Mouse (Mus musculus) limb, embryonic 11.5 days (tissue): Measurements from ENCODE around the gene Cideb. TPM values are rescaled to one million over a fixed set of nuclear protein-coding genes. Genes with fewer than 3 reads are reported as not detected.

Experiments used
- ATAC-seq: fragments of 200-750 bp; cut with Nextera tagmentation; 2 replicates; pipeline ENCODE4 v1.8.0; 2017; ENCODE audit warnings: low read depth; ENCODE audit not compliant: insufficient number of reproducible peaks, low FRiP score, low TSS enrichment
- DNase-seq: peaks from one replicate; pipeline ENCODE4 v3.0.0-alpha.2; 2015; ENCODE audit warnings: low spot score
- H3K27ac ChIP-seq: fragments of 300-500 bp; sonication (generic); replicated peaks from 2 replicates; pipeline ENCODE4 v1.5.1; 2014; ENCODE audit warnings: low read depth, mild to moderate bottlenecking, low read length
- H3K27me3 ChIP-seq: fragments of 300-500 bp; sonication (generic); 2 replicates; pipeline ENCODE4 v1.6.1; 2014; ENCODE audit warnings: mild to moderate bottlenecking, low read length, mixed read lengths; ENCODE audit not compliant: control insufficient read depth, insufficient read depth
- H3K36me3 ChIP-seq: fragments of 300-500 bp; sonication (generic); 2 replicates; pipeline ENCODE4 v1.6.1; 2014; ENCODE audit warnings: mild to moderate bottlenecking, low read length, moderate library complexity, mixed read lengths; ENCODE audit not compliant: control insufficient read depth, insufficient read depth
- H3K4me1 ChIP-seq: fragments of 300-500 bp; sonication (generic); 2 replicates; pipeline ENCODE4 v1.6.1; 2014; ENCODE audit warnings: low read length, mixed read lengths; ENCODE audit not compliant: control insufficient read depth, insufficient read depth
- H3K4me2 ChIP-seq: fragments of 300-500 bp; sonication (generic); 2 replicates; pipeline ENCODE4 v1.6.1; 2014; ENCODE audit warnings: low read depth, mild to moderate bottlenecking, moderate library complexity; ENCODE audit not compliant: severe bottlenecking
- H3K4me3 ChIP-seq: fragments of 300-500 bp; sonication (generic); 2 replicates; pipeline ENCODE4 v1.5.1; 2014; ENCODE audit warnings: low read depth, low read length
- H3K9ac ChIP-seq: fragments of 300-500 bp; sonication (generic); 2 replicates; pipeline ENCODE4 v1.6.1; 2014; ENCODE audit warnings: mild to moderate bottlenecking, low read length
- H3K9me3 ChIP-seq: fragments of 300-500 bp; sonication (generic); 2 replicates; pipeline ENCODE4 v1.6.1; 2016; ENCODE audit warnings: low read length; ENCODE audit not compliant: control insufficient read depth
- WGBS: fragments of 180-500 bp; shearing (Covaris S2); extraction: QIAGEN DNeasy Blood & Tissue Kit; methylation state at CpG from one replicate; pipeline ENCODE4 v1.1.7; 2014; 5-methylcytosine and 5-hydroxymethylcytosine counted together
- polyA plus RNA-seq: library from polyadenylated mRNA; unstranded; fragments of >200 nt; fragmentation: Nextera tagmentation; extraction: Ambion mirVana; gene quantifications from 2 replicates; pipeline ENCODE4 v1.2.1, GENCODE M21; 2014

Gene Cideb
- polyA plus RNA-seq, 1 experiment from 2014 or later: 0.37 TPM

DNA sequence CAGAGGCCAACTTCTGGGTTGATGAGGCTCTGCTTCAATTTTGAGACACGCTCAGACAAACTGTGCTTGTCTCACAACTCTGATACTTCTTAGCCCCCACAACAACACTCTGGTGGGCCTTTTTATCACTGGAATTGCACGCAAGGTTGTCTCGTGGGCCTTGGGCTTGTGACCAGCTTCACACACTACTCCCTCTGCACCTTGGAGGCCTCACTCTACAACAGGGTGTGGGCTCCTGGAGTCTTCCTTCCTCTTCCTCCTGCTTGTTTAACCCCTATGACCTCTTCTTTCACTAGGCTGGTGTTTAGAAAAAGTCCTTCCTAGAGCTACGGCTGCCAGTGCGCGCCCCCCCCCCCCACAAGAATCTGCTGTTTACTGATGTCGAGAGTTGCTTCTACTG, 18.5 kb upstream of the Cideb start:
- ATAC-seq: no peak

GRCm38 (mm10) chr14:55769087-55769703, 10.9 kb upstream of the Cideb start:
- no peak for ATAC-seq
- no peak overlapping the region for H3K27ac ChIP-seq
- no peak overlapping the region for H3K4me2 ChIP-seq
- no peaks in the 10 kb centered on the region for H3K4me1 ChIP-seq
- WGBS: 74% methylated on average over 16 of the region's 16 CpGs
- DNase-seq: no peak
- H3K27me3 ChIP-seq: peaks cover 12% of the 10 kb centered on the region
- no peaks in the 10 kb centered on the region for H3K9me3 ChIP-seq
- H3K4me3 ChIP-seq: no peak overlapping the region
- no peak overlapping the region for H3K9ac ChIP-seq
- H3K36me3 ChIP-seq: no peaks in the 10 kb centered on the region

More for the DNA sequence above, 18.5 kb upstream of the Cideb start:
- H3K27ac ChIP-seq: no peak overlapping the region
- H3K4me3 ChIP-seq: no peak overlapping the region
- no peak overlapping the region for H3K4me2 ChIP-seq
- peaks cover 4% of the 10 kb centered on the region for H3K4me1 ChIP-seq
- DNase-seq: no peak
- H3K36me3 ChIP-seq: no peaks in the 10 kb centered on the region
- H3K9me3 ChIP-seq: no peaks in the 10 kb centered on the region
- WGBS: 80% methylated on average over 7 of the region's 7 CpGs
- no peak overlapping the region for H3K9ac ChIP-seq
- H3K27me3 ChIP-seq: no peaks in the 10 kb centered on the region

- no peak overlapping the region for H3K4me3 ChIP-seq
- DNase-seq: no peak
- no peak overlapping the region for H3K4me2 ChIP-seq
- no peak for ATAC-seq
- H3K4me1 ChIP-seq: no peaks in the 10 kb centered on the region
- H3K9ac ChIP-seq: no peak overlapping the region
- H3K27ac ChIP-seq: no peak overlapping the region
- WGBS: 87% methylated on average over 6 of the region's 6 CpGs
- H3K36me3 ChIP-seq: no peaks in the 10 kb centered on the region
- H3K27me3 ChIP-seq: peaks cover 12% of the 10 kb centered on the region
- no peaks in the 10 kb centered on the region for H3K9me3 ChIP-seq
Measured at GRCm38 (mm10) chr14:55768555-55768954, 10.3 kb upstream of the Cideb start.

DNA sequence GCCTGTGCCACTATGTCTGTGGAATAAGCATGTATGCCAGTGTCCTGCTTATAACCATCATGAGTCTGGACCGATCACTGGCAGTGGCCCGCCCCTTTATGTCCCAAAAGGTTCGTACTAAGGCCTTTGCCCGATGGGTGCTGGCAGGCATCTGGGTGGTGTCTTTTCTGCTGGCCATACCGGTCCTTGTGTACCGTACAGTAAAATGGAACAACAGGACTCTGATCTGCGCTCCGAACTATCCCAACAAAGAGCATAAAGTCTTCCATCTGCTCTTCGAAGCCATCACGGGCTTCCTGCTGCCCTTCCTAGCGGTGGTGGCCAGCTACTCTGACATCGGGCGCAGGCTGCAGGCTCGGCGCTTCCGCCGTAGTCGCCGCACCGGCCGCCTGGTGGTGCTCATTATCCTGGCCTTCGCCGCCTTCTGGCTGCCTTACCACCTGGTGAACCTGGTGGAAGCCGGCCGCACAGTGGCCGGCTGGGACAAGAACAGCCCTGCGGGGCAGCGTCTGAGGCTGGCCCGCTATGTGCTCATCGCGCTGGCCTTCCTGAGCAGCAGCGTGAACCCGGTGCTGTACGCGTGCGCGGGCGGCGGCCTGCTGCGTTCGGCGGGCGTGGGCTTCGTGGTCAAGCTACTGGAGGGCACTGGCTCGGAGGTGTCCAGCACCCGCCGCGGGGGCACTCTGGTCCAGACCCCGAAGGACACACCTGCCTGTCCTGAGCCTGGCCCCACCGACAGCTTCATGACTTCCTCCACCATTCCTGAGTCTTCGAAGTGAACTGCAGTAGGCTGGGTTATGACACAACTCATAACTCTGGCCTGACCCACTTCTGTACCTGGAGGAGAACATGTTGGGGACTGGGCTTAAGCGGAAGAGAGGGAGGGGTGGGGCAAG, 9.5 kb upstream of the Cideb start:
- peaks cover 12% of the 10 kb centered on the region for H3K27me3 ChIP-seq
- 12% methylated on average over 52 of the region's 52 CpGs for WGBS
- H3K27ac ChIP-seq: no peak overlapping the region
- peak overlapping the region; percentile 84 for H3K4me2 ChIP-seq
- H3K9me3 ChIP-seq: no peaks in the 10 kb centered on the region
- H3K4me3 ChIP-seq: peak overlapping the region; percentile 26
- H3K36me3 ChIP-seq: no peaks in the 10 kb centered on the region
- H3K4me1 ChIP-seq: 0 out of 2 replicates have a peak, but pooled peaks cover under 1% of the 10 kb centered on the region
- peak; percentile 83 for DNase-seq
- peak overlapping the region; percentile 61 for H3K9ac ChIP-seq
- ATAC-seq: peak; percentile 57; the same call in 1 of the 2 replicates

- 78% methylated on average over 4 of the region's 4 CpGs for WGBS
- H3K27me3 ChIP-seq: peaks cover 24% of the 10 kb centered on the region
Measured at GRCm38 (mm10) chr14:55765696-55766095, 7.4 kb upstream of the Cideb start, which contains the start of gene Ltb4r1. Ltb4r1 (plus strand) TSS chr14:55765962.

DNA sequence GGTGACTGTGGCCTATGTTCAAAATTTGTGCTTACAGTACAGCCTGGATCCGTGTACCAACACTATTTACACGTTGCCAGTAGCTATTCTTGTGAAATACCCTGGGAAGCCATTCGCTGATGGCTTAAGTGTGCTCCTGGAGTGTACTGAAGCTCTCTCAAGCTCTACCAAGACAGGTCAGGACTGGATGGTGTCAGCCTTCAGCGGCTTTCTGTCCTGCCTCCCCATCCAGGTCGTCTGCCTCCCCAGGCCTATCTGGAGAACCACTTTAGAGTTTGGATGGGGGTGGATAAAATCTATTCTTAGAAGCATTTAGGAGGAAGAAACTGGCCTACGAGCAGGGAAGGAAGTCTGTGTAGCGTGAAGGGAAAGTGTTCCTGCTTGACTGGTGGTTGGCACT, 4.9 kb upstream of the Cideb start:
- no peak for DNase-seq
- H3K9me3 ChIP-seq: no peaks in the 10 kb centered on the region

More at GRCm38 (mm10) chr14:55765696-55766095, 7.4 kb upstream of the Cideb start, which contains the start of gene Ltb4r1:
- DNase-seq (no peak), ATAC-seq (no peak)
- peaks cover 7% of the 10 kb centered on the region; the same call in 1 of the 2 replicates for H3K4me1 ChIP-seq
- H3K27ac ChIP-seq: no peak within 1 kb of the TSS
- H3K9me3 ChIP-seq: no peaks in the 10 kb centered on the region
- no peak within 1 kb of the TSS for H3K4me3 ChIP-seq
- no peaks in the 10 kb centered on the region for H3K36me3 ChIP-seq
- H3K9ac ChIP-seq: no peak within 1 kb of the TSS
- no peak within 1 kb of the TSS for H3K4me2 ChIP-seq

GRCm38 (mm10) chr14:55762001-55762821, 4.0 kb upstream of the Cideb start:
- peak; percentile 77 for DNase-seq
- Histone ChIP-seq H3K9ac (peak overlapping the region; percentile 70), H3K36me3 (no peaks in the 10 kb centered on the region), H3K27ac (no peak overlapping the region), H3K27me3 (peaks cover 17% of the 10 kb centered on the region), H3K4me1 (peaks cover 7% of the 10 kb centered on the region; the same call in 1 of the 2 replicates), H3K4me2 (peak overlapping the region; percentile 93), H3K4me3 (peak overlapping the region; percentile 51), H3K9me3 (no peaks in the 10 kb centered on the region)
- peak; percentile 68 for ATAC-seq
- WGBS: under 1% methylated on average over 77 of the region's 77 CpGs

More for the DNA sequence above, 4.9 kb upstream of the Cideb start:
- Histone ChIP-seq H3K4me3 (no peak overlapping the region), H3K9ac (no peak overlapping the region; the same call in 1 of the 2 replicates), H3K27me3 (peaks cover 24% of the 10 kb centered on the region), H3K4me1 (peaks cover 7% of the 10 kb centered on the region; the same call in 1 of the 2 replicates), H3K4me2 (no peak overlapping the region), H3K36me3 (no peaks in the 10 kb centered on the region), H3K27ac (no peak overlapping the region)
- 71% methylated on average over 7 of the region's 7 CpGs for WGBS
- ATAC-seq: no peak

DNA sequence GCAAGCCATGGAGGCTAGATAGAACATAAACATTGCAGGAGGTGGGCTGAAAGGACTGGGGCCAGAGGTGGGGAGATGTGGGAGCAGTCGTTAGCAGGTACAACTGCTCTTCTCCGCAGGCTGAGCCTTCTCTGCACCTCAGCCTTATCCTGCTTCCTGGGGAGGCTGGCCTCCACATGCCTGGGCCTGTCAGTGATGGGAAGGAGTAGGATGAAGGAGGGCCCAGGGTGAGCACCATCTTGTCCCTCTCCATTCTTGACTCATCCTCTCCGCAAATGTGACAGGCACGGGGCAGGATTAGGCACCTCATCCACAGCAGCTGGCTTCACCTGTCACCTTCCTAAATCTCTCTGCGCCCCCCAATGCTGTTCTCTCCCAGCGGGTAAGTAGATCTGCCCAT, 2.9 kb upstream of the Cideb start, which contains the start of gene Ltb4r2:
Gene Ltb4r2, plus strand, starts transcription at position 266 of the 400 bp plus-strand sequence.
- DNase-seq: no peak
- Histone ChIP-seq H3K27ac (no peak within 1 kb of the TSS), H3K4me2 (peak within 1 kb of the TSS; percentile 93), H3K9ac (peak within 1 kb of the TSS; percentile 70), H3K4me1 (peaks cover 7% of the 10 kb centered on the region; the same call in 1 of the 2 replicates), H3K36me3 (no peaks in the 10 kb centered on the region), H3K9me3 (no peaks in the 10 kb centered on the region), H3K27me3 (peaks cover 11% of the 10 kb centered on the region), H3K4me3 (peak within 1 kb of the TSS; percentile 51)
- ATAC-seq: no peak
- WGBS: 70% methylated on average over 6 of the region's 6 CpGs
